Mouse (Mus musculus) neural tube, embryonic 12.5 days (tissue): Measurements from ENCODE around the gene Gtsf2. TPM values are rescaled to one million over a fixed set of nuclear protein-coding genes. Genes with fewer than 3 reads are reported as not detected.

Source experiments
- ATAC-seq: fragments of 200-750 bp; cut with Nextera tagmentation; 2 replicates; pipeline ENCODE4 v1.8.0; 2017; ENCODE audit warnings: low read depth, mild to moderate bottlenecking, moderate TSS enrichment, moderate library complexity; ENCODE audit not compliant: low FRiP score
- H3K27ac ChIP-seq: fragments of 300-500 bp; sonication (generic); 2 replicates; pipeline ENCODE4 v1.5.1; 2016
- H3K27me3 ChIP-seq: fragments of 300-500 bp; sonication (generic); replicated peaks from 2 replicates; pipeline ENCODE4 v1.6.1; 2016; ENCODE audit warnings: mild to moderate bottlenecking
- H3K36me3 ChIP-seq: fragments of 300-500 bp; sonication (generic); 2 replicates; pipeline ENCODE4 v1.6.1; 2016; ENCODE audit warnings: mild to moderate bottlenecking
- H3K4me1 ChIP-seq: fragments of 300-500 bp; sonication (generic); 2 replicates; pipeline ENCODE4 v1.6.1; 2016
- H3K4me2 ChIP-seq: fragments of 300-500 bp; sonication (generic); replicated peaks from 2 replicates; pipeline ENCODE4 v1.6.1; 2016; ENCODE audit warnings: mild to moderate bottlenecking
- H3K4me3 ChIP-seq: fragments of 300-500 bp; sonication (generic); 2 replicates; pipeline ENCODE4 v1.5.1; 2016
- H3K9ac ChIP-seq: fragments of 300-500 bp; sonication (generic); 2 replicates; pipeline ENCODE4 v1.6.1; 2016; ENCODE audit warnings: mild to moderate bottlenecking
- H3K9me3 ChIP-seq: fragments of 300-500 bp; sonication (generic); 2 replicates; pipeline ENCODE4 v1.6.1; 2016; ENCODE audit warnings: mild to moderate bottlenecking
- WGBS: fragments of 180-500 bp; shearing (Covaris S2); methylation state at CpG from one replicate; pipeline ENCODE4 v1.1.7; 2016; 5-methylcytosine and 5-hydroxymethylcytosine counted together
- polyA plus RNA-seq: library from polyadenylated mRNA; unstranded; fragments of >200 nt; fragmentation: Nextera tagmentation; extraction: Ambion mirVana; gene quantifications from 2 replicates; pipeline ENCODE4 v1.2.1, GENCODE M21; 2016

The Gtsf2 gene
- 0.38 TPM in 1 of 2 replicates, not detected in the other for polyA plus RNA-seq

DNA sequence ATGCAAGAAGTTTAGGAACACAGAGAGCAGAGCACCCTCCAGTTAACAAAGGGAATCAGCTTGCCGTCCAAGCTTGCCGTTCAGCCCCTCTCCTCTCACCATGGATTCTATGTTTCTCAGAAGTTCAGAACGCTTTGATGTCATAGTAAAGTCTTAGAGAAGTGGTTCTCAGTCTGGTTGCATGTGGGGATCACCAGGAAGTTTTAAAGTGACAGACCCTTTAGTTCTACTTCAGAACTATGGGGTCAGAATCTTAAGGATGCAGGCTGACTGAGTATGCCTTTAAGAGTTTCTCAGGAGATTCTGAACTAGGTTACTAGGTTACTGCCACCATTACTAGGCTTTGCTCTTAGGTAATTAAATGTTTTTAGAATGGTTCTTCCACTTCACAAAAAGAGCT lies at the start of gene Gtsf2:
Gene Gtsf2, minus strand, starts transcription at position 101 of the 400 bp plus-strand sequence.
- Histone ChIP-seq H3K27me3 (no peaks in the 10 kb centered on the region), H3K9me3 (no peaks in the 10 kb centered on the region), H3K9ac (no peak within 1 kb of the TSS), H3K36me3 (no peaks in the 10 kb centered on the region), H3K4me1 (no peaks in the 10 kb centered on the region), H3K4me3 (no peak within 1 kb of the TSS), H3K4me2 (no peak within 1 kb of the TSS), H3K27ac (no peak within 1 kb of the TSS)
- no peak for ATAC-seq
- 13% methylated on average over 3 of the region's 3 CpGs for WGBS

DNA sequence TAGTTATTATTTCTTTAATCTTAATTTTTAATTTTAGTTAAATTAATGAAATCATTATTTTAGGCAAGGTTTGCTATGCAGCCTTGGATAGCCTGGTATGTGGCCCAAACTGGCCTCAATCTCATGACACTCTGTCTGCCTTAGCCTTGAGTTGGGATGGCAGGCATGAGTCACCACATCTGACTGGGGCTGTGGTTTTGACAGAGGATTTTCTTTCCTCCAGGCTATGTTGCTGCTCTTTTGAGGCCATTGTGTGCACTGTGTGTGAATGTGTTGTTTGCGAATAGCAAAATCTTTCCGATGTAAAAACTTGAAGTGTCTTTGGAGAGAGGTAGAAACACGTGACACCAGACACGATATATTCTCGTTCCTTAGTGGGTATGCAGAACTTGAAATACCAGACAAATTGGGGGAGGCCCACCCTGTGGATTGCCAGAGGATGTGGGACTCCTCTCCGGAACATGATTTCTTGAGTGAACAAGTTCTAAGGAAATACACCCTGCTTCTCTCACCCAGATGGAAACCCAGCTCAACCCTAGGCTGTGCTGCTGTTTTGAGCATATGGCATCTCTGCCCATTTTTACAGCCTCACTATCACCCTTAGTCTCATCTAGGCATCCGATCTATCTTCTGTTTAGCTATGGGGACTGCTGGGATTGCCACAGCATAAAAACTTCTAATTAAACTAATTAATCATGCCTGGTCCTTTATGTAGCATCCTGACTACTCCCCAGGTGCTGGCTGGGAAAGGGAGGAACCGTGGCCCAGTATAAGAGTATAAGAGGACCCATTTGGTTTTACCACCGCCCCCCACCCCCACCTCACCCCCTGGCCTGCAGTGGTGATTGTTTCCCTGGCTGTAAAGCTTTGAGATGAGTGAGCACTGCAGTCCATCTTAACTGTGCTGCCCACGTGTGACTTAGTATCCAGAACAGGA lies 48.2 kb upstream of the Gtsf2 start:
- Histone ChIP-seq H3K4me3 (no peak overlapping the region), H3K27me3 (peaks cover 4% of the 10 kb centered on the region), H3K36me3 (no peaks in the 10 kb centered on the region), H3K4me1 (peaks cover 19% of the 10 kb centered on the region), H3K4me2 (no peak overlapping the region), H3K9ac (no peak overlapping the region), H3K27ac (no peak overlapping the region), H3K9me3 (no peaks in the 10 kb centered on the region)
- 55% methylated on average over 10 of the region's 10 CpGs for WGBS
- peak; percentile 59 for ATAC-seq

- Histone ChIP-seq H3K36me3 (no peaks in the 10 kb centered on the region), H3K27ac (no peak overlapping the region), H3K9ac (no peak overlapping the region), H3K9me3 (no peaks in the 10 kb centered on the region), H3K4me1 (no peaks in the 10 kb centered on the region), H3K27me3 (no peaks in the 10 kb centered on the region), H3K4me2 (no peak overlapping the region), H3K4me3 (no peak overlapping the region)
- no peak for ATAC-seq
- 55% methylated on average over 4 of the region's 4 CpGs for WGBS
Observed at GRCm38 (mm10) chr15:103488336-103488735, 40.1 kb upstream of the Gtsf2 start.

- no peaks in the 10 kb centered on the region for H3K27me3 ChIP-seq
- no peaks in the 10 kb centered on the region for H3K36me3 ChIP-seq
- H3K27ac ChIP-seq: no peak overlapping the region
- H3K4me1 ChIP-seq: no peaks in the 10 kb centered on the region
- H3K4me2 ChIP-seq: no peak overlapping the region
- no peak overlapping the region for H3K4me3 ChIP-seq
- no peak for ATAC-seq
- H3K9me3 ChIP-seq: no peaks in the 10 kb centered on the region
- H3K9ac ChIP-seq: no peak overlapping the region
- 53% methylated on average over 1 of the region's 1 CpGs for WGBS
Observed at GRCm38 (mm10) chr15:103486658-103487057, 38.4 kb upstream of the Gtsf2 start.

GRCm38 (mm10) chr15:103485106-103485505 lies 36.8 kb upstream of the Gtsf2 start:
- no peak for ATAC-seq
- no peaks in the 10 kb centered on the region for H3K4me1 ChIP-seq
- no peaks in the 10 kb centered on the region for H3K9me3 ChIP-seq
- H3K27ac ChIP-seq: no peak overlapping the region
- H3K4me2 ChIP-seq: no peak overlapping the region
- 57% methylated on average over 3 of the region's 3 CpGs for WGBS
- H3K27me3 ChIP-seq: no peaks in the 10 kb centered on the region
- no peak overlapping the region for H3K9ac ChIP-seq
- H3K4me3 ChIP-seq: no peak overlapping the region
- H3K36me3 ChIP-seq: no peaks in the 10 kb centered on the region

DNA sequence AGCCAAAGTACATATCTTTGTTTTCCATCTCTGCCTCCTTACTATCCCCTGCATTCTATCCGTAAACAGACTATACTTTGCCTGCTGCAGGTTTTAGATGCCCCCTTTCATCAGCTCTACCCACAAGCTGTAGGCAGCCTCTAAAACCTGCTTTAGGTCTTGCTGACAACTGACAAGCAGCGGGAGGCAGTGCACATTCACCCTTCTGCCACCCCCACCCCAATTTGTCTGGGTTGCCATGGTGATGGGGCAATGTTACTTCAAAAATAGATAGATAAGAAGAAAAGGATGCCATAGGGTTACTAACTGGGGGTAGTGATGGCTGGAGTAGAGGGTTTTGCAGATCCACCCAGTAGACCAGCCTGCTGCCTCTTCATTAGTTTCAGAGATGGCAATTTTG lies 36.2 kb upstream of the Gtsf2 start:
- no peak overlapping the region for H3K9ac ChIP-seq
- 32% methylated on average over 2 of the region's 2 CpGs for WGBS

DNA sequence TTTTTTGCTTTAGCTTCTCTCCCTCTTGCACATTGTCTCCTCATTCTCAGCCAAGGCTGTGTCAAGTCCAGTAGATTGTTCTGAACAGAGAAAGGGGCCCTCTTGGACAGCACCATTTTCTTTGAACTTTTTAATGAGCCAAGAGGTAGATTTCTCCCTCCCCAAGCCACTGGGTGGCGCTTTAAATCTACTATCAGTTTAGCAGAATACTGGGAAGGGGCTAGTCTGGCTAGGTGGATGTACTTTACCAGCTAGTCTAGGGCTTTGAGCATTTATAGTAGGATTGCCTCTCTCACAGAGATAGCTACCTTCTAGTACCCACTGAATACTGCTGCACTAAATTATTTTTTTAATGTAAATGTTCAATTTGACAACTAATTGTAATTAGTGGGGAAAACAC lies 34.2 kb upstream of the Gtsf2 start:
- WGBS: 0% methylated on average over 1 of the region's 1 CpGs
- no peak overlapping the region for H3K27ac ChIP-seq
- no peak overlapping the region for H3K4me2 ChIP-seq
- H3K27me3 ChIP-seq: no peaks in the 10 kb centered on the region
- ATAC-seq: peak; percentile 71
- no peak overlapping the region for H3K4me3 ChIP-seq
- no peaks in the 10 kb centered on the region for H3K9me3 ChIP-seq
- H3K36me3 ChIP-seq: no peaks in the 10 kb centered on the region
- no peak overlapping the region for H3K9ac ChIP-seq
- H3K4me1 ChIP-seq: no peaks in the 10 kb centered on the region

More for the DNA sequence above, 36.2 kb upstream of the Gtsf2 start:
- H3K27me3 ChIP-seq: no peaks in the 10 kb centered on the region
- no peak for ATAC-seq
- no peaks in the 10 kb centered on the region for H3K36me3 ChIP-seq
- H3K9me3 ChIP-seq: no peaks in the 10 kb centered on the region
- H3K27ac ChIP-seq: no peak overlapping the region
- H3K4me1 ChIP-seq: no peaks in the 10 kb centered on the region
- H3K4me2 ChIP-seq: no peak overlapping the region
- H3K4me3 ChIP-seq: no peak overlapping the region

GRCm38 (mm10) chr15:103480129-103480528 lies 31.9 kb upstream of the Gtsf2 start:
- 84% methylated on average over 2 of the region's 2 CpGs for whole genome bisulfite sequencing
- ATAC-seq: no peak

GRCm38 (mm10) chr15:103479080-103479606 lies 30.9 kb upstream of the Gtsf2 start:
- Histone ChIP-seq H3K9ac (no peak overlapping the region), H3K9me3 (no peaks in the 10 kb centered on the region), H3K4me3 (no peak overlapping the region), H3K36me3 (no peaks in the 10 kb centered on the region), H3K27me3 (no peaks in the 10 kb centered on the region), H3K4me2 (no peak overlapping the region), H3K27ac (no peak overlapping the region), H3K4me1 (no peaks in the 10 kb centered on the region)
- ATAC-seq: no peak
- 78% methylated on average over 1 of the region's 1 CpGs for WGBS

More at GRCm38 (mm10) chr15:103480129-103480528, 31.9 kb upstream of the Gtsf2 start:
- Histone ChIP-seq H3K27ac (no peak overlapping the region), H3K4me1 (no peaks in the 10 kb centered on the region), H3K4me3 (no peak overlapping the region), H3K36me3 (no peaks in the 10 kb centered on the region), H3K27me3 (no peaks in the 10 kb centered on the region), H3K4me2 (no peak overlapping the region), H3K9ac (no peak overlapping the region), H3K9me3 (no peaks in the 10 kb centered on the region)

DNA sequence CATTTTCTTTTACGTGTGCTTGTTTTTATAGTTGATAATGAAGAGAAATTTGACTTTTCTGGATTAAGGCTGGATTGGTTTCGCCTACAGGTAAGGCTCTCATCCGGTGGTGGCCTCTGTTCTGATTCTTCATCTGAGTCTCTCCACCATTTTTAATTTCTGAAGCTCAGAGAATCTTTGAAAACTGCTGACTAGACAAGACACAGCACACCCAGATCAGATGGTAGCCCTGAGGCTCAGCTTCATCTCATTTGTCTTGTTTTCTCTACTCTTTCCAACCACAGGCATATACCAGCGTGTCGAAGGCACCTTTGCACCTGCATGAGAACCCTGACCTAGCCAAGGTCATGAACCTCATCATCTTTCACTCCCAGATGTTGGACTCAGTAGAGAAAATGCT lies 25.5 kb upstream of the Gtsf2 start:
- Histone ChIP-seq H3K9me3 (no peaks in the 10 kb centered on the region), H3K27ac (no peak overlapping the region), H3K36me3 (no peaks in the 10 kb centered on the region), H3K27me3 (no peaks in the 10 kb centered on the region), H3K4me2 (no peak overlapping the region), H3K9ac (no peak overlapping the region), H3K4me3 (no peak overlapping the region), H3K4me1 (no peaks in the 10 kb centered on the region)
- no peak for ATAC-seq
- WGBS: 91% methylated on average over 5 of the region's 5 CpGs

DNA sequence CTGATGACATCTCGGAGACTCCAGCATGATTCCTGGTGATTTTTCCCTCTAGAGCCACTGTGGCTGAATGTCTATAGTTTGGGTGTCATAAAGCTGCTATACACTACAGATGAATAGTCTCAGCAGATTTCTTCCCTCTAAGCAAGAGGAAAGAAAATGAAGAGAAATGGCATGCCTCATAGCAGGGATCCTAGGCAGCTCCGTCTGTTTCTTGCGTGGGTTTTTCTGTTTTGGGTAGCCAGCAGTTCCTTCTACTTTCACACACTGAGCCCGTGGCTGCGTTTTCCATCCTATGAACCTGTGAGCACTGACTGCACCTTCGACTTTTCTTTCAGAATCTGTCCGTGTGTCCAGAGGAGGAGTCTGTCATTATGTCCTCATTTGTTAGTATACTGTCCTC lies 24.9 kb upstream of the Gtsf2 start:
- Histone ChIP-seq H3K4me3 (no peak overlapping the region), H3K9me3 (no peaks in the 10 kb centered on the region), H3K27me3 (no peaks in the 10 kb centered on the region), H3K36me3 (no peaks in the 10 kb centered on the region), H3K4me2 (no peak overlapping the region), H3K9ac (no peak overlapping the region), H3K27ac (no peak overlapping the region), H3K4me1 (no peaks in the 10 kb centered on the region)
- no peak for ATAC-seq
- 89% methylated on average over 7 of the region's 7 CpGs for WGBS

DNA sequence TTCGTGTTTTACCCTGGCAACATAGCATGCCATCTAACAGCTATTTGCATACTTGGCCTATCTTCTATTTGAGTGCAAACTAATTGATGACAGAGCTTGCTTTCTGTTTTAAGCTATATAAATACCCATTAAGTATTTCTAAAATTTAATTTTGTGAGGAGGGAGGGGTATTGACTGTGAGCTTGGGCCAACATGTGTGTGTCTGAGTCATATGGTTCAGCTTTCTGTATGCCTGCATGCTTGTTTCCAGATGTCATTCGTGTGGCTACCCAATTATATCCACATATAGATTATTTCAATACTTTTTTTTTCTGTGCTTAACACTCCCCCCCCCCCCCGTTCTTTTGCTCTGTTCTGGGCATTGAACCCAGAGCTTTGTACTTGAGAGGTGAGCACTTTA lies 24.0 kb upstream of the Gtsf2 start:
- 78% methylated on average over 3 of the region's 3 CpGs for WGBS
- Histone ChIP-seq H3K9ac (no peak overlapping the region), H3K27ac (no peak overlapping the region), H3K4me2 (no peak overlapping the region), H3K27me3 (no peaks in the 10 kb centered on the region), H3K36me3 (no peaks in the 10 kb centered on the region), H3K9me3 (no peaks in the 10 kb centered on the region), H3K4me3 (no peak overlapping the region), H3K4me1 (no peaks in the 10 kb centered on the region)
- no peak for ATAC-seq
